Mouse (Mus musculus): ENCODE measurements around the gene Fam71f1. TPM values are rescaled to one million over a fixed set of nuclear protein-coding genes. Genes with fewer than 3 reads are reported as not detected.
A peak's percentile ranks its signal among the peaks of the same experiment; 100 is the strongest.

Fam71f1 gene
- polyA plus RNA-seq, 1 experiment = not detected

DNA sequence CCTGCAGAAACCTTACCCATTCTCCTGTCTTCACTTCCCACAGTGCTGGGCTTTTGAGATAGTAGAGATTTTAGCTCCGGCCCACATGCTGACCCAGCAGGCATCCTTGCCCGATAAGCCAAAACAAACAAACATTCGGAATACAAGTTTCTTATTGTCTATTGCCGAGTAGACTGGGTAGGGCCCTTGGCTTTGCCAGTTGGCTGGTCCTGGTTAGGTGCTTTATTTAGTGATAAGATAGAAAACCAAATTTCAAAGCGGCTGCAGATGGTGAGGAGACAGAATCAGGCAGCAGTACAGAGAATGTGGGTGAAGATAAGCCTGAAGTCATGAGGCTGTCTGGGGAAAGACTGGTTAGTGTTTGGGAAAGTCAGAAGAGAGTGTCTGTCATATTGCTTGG is 33.9 kb downstream of the Fam71f1 start:
- DNase-seq = no peak
- TF ChIP-seq POLR2A (IDR thresholded peaks at IDR 0.05; ENCODE audit: borderline replicate concordance, extremely low read depth, low read depth, low read length) (no peak), CTCF (IDR thresholded peaks at IDR 0.05; ENCODE audit: insufficient read depth, low read length) (no peak)
- Histone ChIP-seq H3K4me1 (ENCODE audit: control insufficient read depth, insufficient read depth, low read length) (peaks cover 14% of the 10 kb centered on the region), H3K4me3 (replicated peaks; ENCODE audit: extremely low read depth, low read depth, low read length) (no peak overlapping the region)
- 29% methylated on average over 5 of the region's 5 CpGs for WGBS

DNA sequence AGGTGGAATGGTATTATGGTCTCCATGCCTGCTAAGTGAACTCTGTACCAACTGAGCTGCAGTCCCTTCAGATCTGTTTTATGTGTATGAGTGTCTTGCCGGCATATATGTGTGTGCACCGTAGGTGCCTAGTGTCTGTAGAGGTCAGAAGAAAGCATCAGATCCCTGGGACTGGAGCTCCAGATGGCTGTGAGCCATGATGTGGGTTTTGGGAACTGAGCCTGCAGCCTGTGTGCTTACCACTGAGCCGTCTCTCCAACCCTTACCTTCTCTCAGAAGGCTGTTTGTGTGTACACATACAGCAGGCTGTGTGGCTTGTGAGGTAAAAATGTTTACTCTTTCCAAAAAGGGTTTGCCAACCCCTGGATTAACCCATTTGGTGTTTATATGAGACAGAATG is 40.4 kb downstream of the Fam71f1 start:
- 82% methylated on average over 3 of the region's 3 CpGs for WGBS
- no peak overlapping the region for H3K4me3 ChIP-seq (replicated peaks; ENCODE audit: extremely low read depth, low read depth, low read length)
- TF ChIP-seq CTCF (IDR thresholded peaks at IDR 0.05; ENCODE audit: insufficient read depth, low read length) (no peak), POLR2A (IDR thresholded peaks at IDR 0.05; ENCODE audit: borderline replicate concordance, extremely low read depth, low read depth, low read length) (no peak)
- peaks cover 8% of the 10 kb centered on the region for H3K4me1 ChIP-seq (ENCODE audit: control insufficient read depth, insufficient read depth, low read length)
- DNase-seq = no peak

DNA sequence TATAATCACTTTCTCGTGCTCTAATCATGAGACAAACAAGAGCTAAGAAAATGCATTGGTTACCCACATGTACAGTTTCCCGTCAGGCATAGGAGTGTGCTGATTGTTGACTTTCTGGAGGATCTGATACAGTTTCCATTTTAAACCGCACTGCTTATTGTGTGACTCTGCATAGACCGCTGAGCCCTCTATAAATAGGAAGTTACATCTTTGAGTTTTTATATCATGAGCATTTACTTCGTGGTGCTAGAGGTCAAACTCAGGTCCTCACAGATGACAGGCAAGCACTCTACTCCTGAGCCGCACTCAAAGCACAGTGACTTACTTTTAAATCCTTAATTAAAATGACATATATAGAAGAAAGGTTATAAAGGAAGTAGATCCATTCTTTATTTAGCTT is 41.3 kb downstream of the Fam71f1 start:
- no peak overlapping the region for H3K4me3 ChIP-seq (replicated peaks; ENCODE audit: extremely low read depth, low read depth, low read length)
- H3K4me1 ChIP-seq (ENCODE audit: control insufficient read depth, insufficient read depth, low read length) = peaks cover 8% of the 10 kb centered on the region
- TF ChIP-seq CTCF (IDR thresholded peaks at IDR 0.05; ENCODE audit: insufficient read depth, low read length) (no peak), POLR2A (IDR thresholded peaks at IDR 0.05; ENCODE audit: borderline replicate concordance, extremely low read depth, low read depth, low read length) (no peak)
- 57% methylated on average over 6 of the region's 6 CpGs for WGBS
- no peak for DNase-seq

DNA sequence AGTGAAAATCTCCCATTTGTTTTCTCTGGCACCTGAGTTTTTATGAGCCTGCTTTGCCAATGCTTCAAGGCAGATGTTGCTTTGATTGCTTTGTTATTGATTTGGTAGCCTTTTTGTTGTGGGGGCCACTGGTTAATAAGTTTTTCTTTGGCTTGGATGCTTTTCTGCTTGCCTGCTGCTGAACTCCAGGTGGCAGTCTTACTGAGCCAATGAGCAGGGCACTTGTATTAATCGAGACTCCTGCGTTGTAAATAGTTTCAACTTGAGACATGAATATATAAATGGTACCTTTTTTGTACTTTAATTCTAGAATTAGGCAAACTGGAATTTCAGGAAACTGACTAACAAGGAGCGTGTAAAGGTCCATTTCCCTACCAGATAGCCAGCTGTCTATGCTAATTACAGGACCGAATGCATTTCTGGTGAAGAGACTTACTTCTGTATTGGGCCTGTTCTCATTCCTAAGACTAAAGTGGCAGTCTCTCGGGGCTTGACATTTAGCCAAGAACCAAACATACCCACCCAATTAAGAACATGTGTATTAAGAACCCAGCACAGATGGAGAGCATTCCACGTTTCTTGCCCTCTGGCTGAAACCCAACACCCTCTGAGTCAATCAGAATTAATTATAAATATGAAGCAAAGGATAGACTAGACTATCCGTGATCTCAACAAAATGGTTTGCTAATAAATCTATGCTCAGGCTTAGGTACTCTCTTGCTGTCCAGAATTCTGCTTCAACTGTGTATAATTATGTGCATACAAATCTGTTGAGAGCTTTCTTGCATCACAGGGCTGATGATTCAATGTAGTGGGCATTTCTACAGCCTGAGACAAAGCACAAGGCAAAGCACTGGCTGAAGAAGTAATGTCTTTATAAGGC is 43.5 kb downstream of the Fam71f1 start:
- DNase-seq = no peak
- Histone ChIP-seq H3K4me3 (replicated peaks; ENCODE audit: extremely low read depth, low read depth, low read length) (no peak overlapping the region), H3K4me1 (ENCODE audit: control insufficient read depth, insufficient read depth, low read length) (peaks cover 8% of the 10 kb centered on the region)
- whole genome bisulfite sequencing = 49% methylated on average over 7 of the region's 7 CpGs
- TF ChIP-seq POLR2A (IDR thresholded peaks at IDR 0.05; ENCODE audit: borderline replicate concordance, extremely low read depth, low read depth, low read length) (no peak), CTCF (IDR thresholded peaks at IDR 0.05; ENCODE audit: insufficient read depth, low read length) (peak; percentile 25; the same call in 1 of the 2 replicates)

DNA sequence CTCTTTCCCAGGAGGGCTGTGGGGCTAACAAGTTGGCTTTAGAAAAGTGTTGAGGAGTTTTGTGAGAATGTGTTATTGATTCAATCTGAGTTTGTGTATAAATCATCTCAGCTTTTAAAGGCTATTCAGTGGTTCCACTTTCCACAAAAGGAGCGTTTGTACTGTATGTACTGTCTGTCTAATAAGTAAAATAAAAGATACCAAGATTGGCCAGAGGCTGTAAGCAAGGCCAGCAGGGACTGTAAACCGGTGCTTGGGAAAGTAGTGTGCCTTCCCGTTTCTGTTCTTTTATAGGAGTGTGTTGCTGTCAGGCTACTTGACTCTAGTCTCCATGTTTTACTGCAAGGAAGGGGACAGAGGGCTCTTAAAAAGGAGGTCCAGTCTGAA is 44.2 kb downstream of the Fam71f1 start:
- WGBS = 78% methylated on average over 3 of the region's 3 CpGs
- Histone ChIP-seq H3K4me3 (replicated peaks; ENCODE audit: extremely low read depth, low read depth, low read length) (no peak overlapping the region), H3K4me1 (ENCODE audit: control insufficient read depth, insufficient read depth, low read length) (peaks cover 8% of the 10 kb centered on the region)
- no peak for TF ChIP-seq POLR2A (IDR thresholded peaks at IDR 0.05; ENCODE audit: borderline replicate concordance, extremely low read depth, low read depth, low read length)
- no peak for TF ChIP-seq CTCF (IDR thresholded peaks at IDR 0.05; ENCODE audit: insufficient read depth, low read length)
- DNase-seq = no peak

DNA sequence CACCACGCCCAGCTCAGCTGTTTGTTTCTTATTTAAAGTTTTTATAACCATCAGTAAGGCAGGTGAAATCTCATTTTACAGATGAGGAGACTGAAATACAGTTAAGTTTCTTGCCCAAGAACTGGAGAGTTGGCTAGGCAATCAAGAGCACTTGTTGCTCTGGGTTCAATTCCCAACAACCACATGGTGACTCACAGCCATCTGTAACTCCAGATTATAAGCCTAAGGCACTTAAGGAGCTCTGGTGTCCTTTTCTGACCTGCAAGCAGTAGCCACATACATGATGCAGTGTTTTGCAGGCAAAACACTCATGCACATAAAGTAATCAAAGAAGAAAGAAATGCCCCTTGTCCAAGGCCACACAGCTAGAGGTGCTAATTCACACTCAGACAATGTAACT is 46.3 kb downstream of the Fam71f1 start:
- no peak for DNase-seq
- TF ChIP-seq CTCF (IDR thresholded peaks at IDR 0.05; ENCODE audit: insufficient read depth, low read length) (no peak), POLR2A (IDR thresholded peaks at IDR 0.05; ENCODE audit: borderline replicate concordance, extremely low read depth, low read depth, low read length) (no peak)
- Histone ChIP-seq H3K4me3 (replicated peaks; ENCODE audit: extremely low read depth, low read depth, low read length) (no peak overlapping the region), H3K4me1 (ENCODE audit: control insufficient read depth, insufficient read depth, low read length) (0 out of 2 replicates have a peak, but pooled peaks cover 2% of the 10 kb centered on the region)
- 94% methylated on average over 1 of the region's 1 CpGs for WGBS

DNA sequence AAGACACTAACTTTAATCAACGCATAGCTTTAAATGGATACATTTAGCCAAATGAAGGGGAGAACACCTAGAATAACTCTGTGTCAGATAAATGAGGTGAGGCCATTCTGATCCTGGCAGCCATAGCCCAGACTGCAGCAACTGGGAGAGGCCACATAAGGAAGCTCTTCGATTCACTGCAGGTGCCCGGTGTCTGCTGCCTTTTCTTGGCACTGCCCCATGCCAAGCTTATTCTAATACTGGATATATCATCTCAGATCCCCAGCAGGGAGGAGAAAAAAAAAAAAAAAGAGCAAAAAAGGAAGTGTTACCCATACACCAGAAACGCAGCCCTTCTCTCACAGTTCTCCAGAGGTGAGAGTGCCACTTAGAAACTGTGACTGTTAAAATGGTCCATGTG is 58.4 kb downstream of the Fam71f1 start:
- DNase-seq = no peak
- WGBS = 78% methylated on average over 4 of the region's 4 CpGs
- no peak overlapping the region for H3K4me3 ChIP-seq (replicated peaks; ENCODE audit: extremely low read depth, low read depth, low read length)
- TF ChIP-seq CTCF (IDR thresholded peaks at IDR 0.05; ENCODE audit: insufficient read depth, low read length) (no peak), POLR2A (IDR thresholded peaks at IDR 0.05; ENCODE audit: borderline replicate concordance, extremely low read depth, low read depth, low read length) (no peak)
- H3K4me1 ChIP-seq (ENCODE audit: control insufficient read depth, insufficient read depth, low read length) = no peaks in the 10 kb centered on the region

DNA sequence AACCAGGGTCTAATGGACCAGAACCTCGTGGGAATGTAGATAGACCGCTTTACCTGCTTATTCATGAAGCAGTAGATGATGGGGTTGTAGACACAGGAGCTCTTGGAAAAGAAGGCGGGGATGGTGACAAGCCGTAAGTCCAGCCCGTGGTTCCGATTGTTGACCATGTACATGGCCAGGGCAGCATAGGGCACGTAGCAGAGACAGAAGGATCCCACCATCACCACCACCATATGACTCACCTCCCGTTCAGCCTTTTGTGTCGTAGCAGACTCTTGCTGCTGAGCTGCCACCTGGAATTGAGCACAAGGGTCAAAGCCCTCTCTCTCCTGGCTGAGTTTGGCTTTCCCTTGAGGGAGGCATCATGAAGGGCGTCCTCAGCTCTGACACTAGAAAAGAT is 59.7 kb downstream of the Fam71f1 start:
- 93% methylated on average over 10 of the region's 10 CpGs for WGBS
- Histone ChIP-seq H3K4me1 (ENCODE audit: control insufficient read depth, insufficient read depth, low read length) (no peaks in the 10 kb centered on the region), H3K4me3 (replicated peaks; ENCODE audit: extremely low read depth, low read depth, low read length) (no peak overlapping the region)
- no peak for TF ChIP-seq POLR2A (IDR thresholded peaks at IDR 0.05; ENCODE audit: borderline replicate concordance, extremely low read depth, low read depth, low read length)
- TF ChIP-seq CTCF (IDR thresholded peaks at IDR 0.05; ENCODE audit: insufficient read depth, low read length) = no peak
- no peak for DNase-seq

DNA sequence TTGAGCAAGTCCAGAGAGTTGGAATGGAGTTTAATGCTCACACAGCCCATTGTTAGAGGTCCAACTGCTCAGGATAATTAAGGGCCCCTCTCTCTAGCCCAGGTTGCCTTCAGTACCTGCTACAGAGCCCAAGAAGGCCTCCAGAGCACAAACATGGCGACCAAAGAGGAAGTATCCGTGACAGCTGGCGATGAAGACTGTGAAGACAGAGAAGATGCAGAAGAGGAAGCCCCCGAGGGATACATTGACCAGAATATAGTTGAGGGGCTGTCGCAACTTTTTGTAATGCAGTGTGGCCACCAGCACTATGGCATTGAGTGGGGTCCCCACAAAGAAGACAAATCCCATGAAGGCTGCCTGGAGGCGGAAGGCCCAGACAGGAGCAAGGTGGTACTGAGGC is 61.0 kb downstream of the Fam71f1 start:
- H3K4me1 ChIP-seq (ENCODE audit: control insufficient read depth, insufficient read depth, low read length) = no peaks in the 10 kb centered on the region
- no peak overlapping the region for H3K4me3 ChIP-seq (replicated peaks; ENCODE audit: extremely low read depth, low read depth, low read length)
- no peak for DNase-seq
- no peak for TF ChIP-seq CTCF (IDR thresholded peaks at IDR 0.05; ENCODE audit: insufficient read depth, low read length)
- TF ChIP-seq POLR2A (IDR thresholded peaks at IDR 0.05; ENCODE audit: borderline replicate concordance, extremely low read depth, low read depth, low read length) = no peak
- WGBS = 83% methylated on average over 6 of the region's 6 CpGs

DNA sequence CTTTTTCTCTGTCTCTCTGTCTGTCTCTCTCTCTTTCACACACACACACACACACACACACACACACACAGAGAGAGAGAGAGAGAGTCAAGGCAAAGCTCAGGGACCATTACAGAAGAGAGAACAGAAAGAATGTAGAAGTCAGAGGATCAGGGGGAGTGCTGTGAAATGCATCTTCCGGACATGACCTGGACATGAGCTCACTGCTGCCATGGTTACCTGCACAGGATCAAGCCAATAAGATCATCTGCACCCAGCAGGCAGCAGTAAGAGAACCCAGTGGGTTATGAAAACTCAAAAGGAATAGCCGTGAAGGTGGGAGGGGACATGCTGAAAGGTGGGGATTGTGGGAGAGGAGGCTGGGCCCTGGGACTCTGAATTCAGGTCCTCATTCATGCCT is 63.5 kb downstream of the Fam71f1 start:
- 67% methylated on average over 2 of the region's 2 CpGs for WGBS
- H3K4me1 ChIP-seq (ENCODE audit: control insufficient read depth, insufficient read depth, low read length) = no peaks in the 10 kb centered on the region
- no peak for DNase-seq
- H3K4me3 ChIP-seq (replicated peaks; ENCODE audit: extremely low read depth, low read depth, low read length) = no peak overlapping the region
- no peak for TF ChIP-seq CTCF (IDR thresholded peaks at IDR 0.05; ENCODE audit: insufficient read depth, low read length)
- no peak for TF ChIP-seq POLR2A (IDR thresholded peaks at IDR 0.05; ENCODE audit: borderline replicate concordance, extremely low read depth, low read depth, low read length)

Other genes with a start within 250 kb of the Fam71f1 start
- gene Rbm28, start 154.1 kb upstream of the Fam71f1 start, polyA plus RNA-seq (2012; rRNA removed) = 6.5 and 10.8 TPM in 2 replicates
- 10.8 and 12.2 TPM in 2 replicates for gene Prrt4, start 139.6 kb upstream of the Fam71f1 start, polyA plus RNA-seq (2012; rRNA removed)
- 214 and 217 TPM in 2 replicates for gene Impdh1, start 102.8 kb upstream of the Fam71f1 start, polyA plus RNA-seq (2012; rRNA removed)
- 154 and 155 TPM in 2 replicates for gene Hilpda, start 46.7 kb upstream of the Fam71f1 start, polyA plus RNA-seq (2012; rRNA removed)
- gene Fam71f2, start 39.5 kb upstream of the Fam71f1 start, polyA plus RNA-seq (2012; rRNA removed) = 5.3 and 5.6 TPM in 2 replicates
- 44.0 and 76.1 TPM in 2 replicates for gene Calu, start 28.9 kb downstream of the Fam71f1 start, polyA plus RNA-seq (2012; rRNA removed)
- 0.11 and 0.21 TPM in 2 replicates for gene Opn1sw, start 69.3 kb downstream of the Fam71f1 start, polyA plus RNA-seq (2012; rRNA removed)
- gene Ccdc136, start 77.2 kb downstream of the Fam71f1 start, polyA plus RNA-seq (2012; rRNA removed) = 2.5 and 3.2 TPM in 2 replicates
- 4.9 and 11.2 TPM in 2 replicates for gene Flnc, start 114.1 kb downstream of the Fam71f1 start, polyA plus RNA-seq (2012; rRNA removed)
- gene Atp6v1f, start 148.6 kb downstream of the Fam71f1 start, polyA plus RNA-seq (2012; rRNA removed) = 256 and 275 TPM in 2 replicates
- gene Atp6v1fnb, start 152.3 kb downstream of the Fam71f1 start, polyA plus RNA-seq (2012; rRNA removed) = 0.20 TPM in 1 of 2 replicates, not detected in the other
- gene Kcp, start 188.8 kb downstream of the Fam71f1 start, polyA plus RNA-seq (2012; rRNA removed) = 8.8 and 12.3 TPM in 2 replicates
- gene Irf5, start 207.5 kb downstream of the Fam71f1 start, polyA plus RNA-seq (2012; rRNA removed) = 35.2 and 36.6 TPM in 2 replicates

All from lung, adult 2 months (tissue).